Mouse (Mus musculus) naive thymus-derived CD4-positive, alpha-beta T cell, adult 2 months (primary cell): ENCODE data around the gene Mpp5.

Source experiments
- DNase-seq: peaks from one replicate; pipeline ENCODE4 v3.0.0-alpha.2; 2011; ENCODE audit warnings: low read depth

Gene Mpp5

GRCm38 (mm10) chr12:78748557-78749377 is at the start of gene Mpp5:
Gene Mpp5 (plus strand): TSS chr12:78748907.
- DNase-seq, result peak; percentile 97

- no peak for DNase-seq
These were observed 30.9 kb upstream of the Mpp5 start for GRCm38 (mm10) chr12:78717783-78718182.

GRCm38 (mm10) chr12:78727723-78728122 is 21.0 kb upstream of the Mpp5 start:
- no peak for DNase-seq

- DNase-seq, result no peak
These were observed 9.1 kb upstream of the Mpp5 start for GRCm38 (mm10) chr12:78739633-78740032.

- no peak for DNase-seq
These were observed 8.4 kb upstream of the Mpp5 start for GRCm38 (mm10) chr12:78740289-78740688.

- no peak for DNase-seq
These were observed 2.5 kb upstream of the Mpp5 start for GRCm38 (mm10) chr12:78746226-78746625.

GRCm38 (mm10) chr12:78747406-78747805 is 1.3 kb upstream of the Mpp5 start:
- DNase-seq, result no peak

- no peak for DNase-seq
These were observed 594 bp upstream of the Mpp5 start for GRCm38 (mm10) chr12:78748113-78748512.

GRCm38 (mm10) chr12:78749378-78749801 is 683 bp downstream of the Mpp5 start:
- peak; percentile 64 for DNase-seq

- no peak for DNase-seq
These were observed 13.3 kb downstream of the Mpp5 start for GRCm38 (mm10) chr12:78761979-78762378.

- DNase-seq, result no peak
These were observed 20.5 kb downstream of the Mpp5 start for GRCm38 (mm10) chr12:78769031-78769713.

- no peak for DNase-seq
These were observed 24.5 kb downstream of the Mpp5 start for GRCm38 (mm10) chr12:78773211-78773610.

GRCm38 (mm10) chr12:78777916-78778315 is 29.2 kb downstream of the Mpp5 start:
- no peak for DNase-seq

GRCm38 (mm10) chr12:78778423-78779067 is 29.8 kb downstream of the Mpp5 start:
- no peak for DNase-seq

GRCm38 (mm10) chr12:78788266-78788873 is 39.7 kb downstream of the Mpp5 start:
- no peak for DNase-seq

GRCm38 (mm10) chr12:78790791-78791190 is 42.1 kb downstream of the Mpp5 start:
- DNase-seq, result no peak

- no peak for DNase-seq
These were observed 45.5 kb downstream of the Mpp5 start for GRCm38 (mm10) chr12:78794236-78794635.

- DNase-seq, result no peak
These were observed 51.3 kb downstream of the Mpp5 start for GRCm38 (mm10) chr12:78800036-78800435.

GRCm38 (mm10) chr12:78801836-78802235 is 53.1 kb downstream of the Mpp5 start:
- no peak for DNase-seq

GRCm38 (mm10) chr12:78814437-78814836 is 65.7 kb downstream of the Mpp5 start:
- DNase-seq, result peak; percentile 7

- no peak for DNase-seq
These were observed 85.8 kb downstream of the Mpp5 start for GRCm38 (mm10) chr12:78834496-78834895.

GRCm38 (mm10) chr12:78839906-78840305 is 91.2 kb downstream of the Mpp5 start:
- no peak for DNase-seq
